Mouse (Mus musculus): Measurements from ENCODE around the gene Robo2. TPM values are rescaled to one million over a fixed set of nuclear protein-coding genes. Genes with fewer than 3 reads are reported as not detected.

Robo2 gene
- total and polyA plus RNA-seq, 3 experiments = not detected

DNA sequence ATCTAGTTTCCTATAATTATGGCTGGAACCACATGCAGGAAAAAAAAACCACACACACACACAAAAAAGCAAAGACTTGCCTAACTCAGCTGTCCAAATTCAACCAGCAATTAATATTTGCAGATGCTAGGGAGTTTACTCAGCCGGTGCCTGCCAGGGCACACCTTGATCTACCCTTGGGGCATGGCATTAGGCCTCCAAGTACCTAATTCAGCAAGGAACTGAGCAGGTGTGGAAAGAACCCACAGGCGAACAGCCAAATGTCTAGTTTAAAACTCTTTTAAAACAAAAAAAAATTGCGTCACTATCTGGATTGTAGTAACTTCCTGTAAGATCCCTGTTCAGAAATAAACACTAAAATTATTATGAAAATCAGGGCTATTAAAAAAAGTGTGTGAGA lies 555.8 kb downstream of the Robo2 start:
- Histone ChIP-seq H3K4me1 (ENCODE audit: control insufficient read depth in 1 of 2, insufficient read depth in 2 of 2, low read length in 2 of 2) (no peaks in the 10 kb centered on the region), H3K27me3 (ENCODE audit: control insufficient read depth in 1 of 2, insufficient read depth in 2 of 2, low read length in 2 of 2) (no peaks in the 10 kb centered on the region), H3K27ac (ENCODE audit: control insufficient read depth, low read depth, low read length) (no peak overlapping the region), H3K4me3 (ENCODE audit: control insufficient read depth in 1 of 2, insufficient read depth in 1 of 2, low read depth in 2 of 2, low read length in 2 of 2) (no peak overlapping the region), H3K9me3 (replicated peaks; ENCODE audit: insufficient read depth, low read length) (no peaks in the 10 kb centered on the region), H3K36me3 (ENCODE audit: control insufficient read depth in 1 of 2, insufficient read depth in 2 of 2, low read length in 2 of 2) (no peaks in the 10 kb centered on the region), H3K9ac (ENCODE audit: control insufficient read depth, low read depth, low read length, poor library complexity, severe bottlenecking) (no peak overlapping the region), H3K79me2 (ENCODE audit: control insufficient read depth, insufficient read depth, low read length, poor library complexity) (no peaks in the 10 kb centered on the region)
- TF ChIP-seq NELFE (IDR thresholded peaks at IDR 0.05; ENCODE audit: low read depth, low read length) (no peak), ZKSCAN1 (IDR thresholded peaks at IDR 0.05; ENCODE audit: low read depth, low read length) (no peak), RAD21 (IDR thresholded peaks at IDR 0.05; ENCODE audit: low read depth, low read length) (no peak)
- DNase-seq (ENCODE audit: low read depth, low spot score) = no peak

Data from MEL (cell line).